Mouse (Mus musculus): Measurements from ENCODE around the gene Usf2.
A peak's percentile ranks its signal among the peaks of the same experiment; 100 is the strongest.

The Usf2 gene

DNA sequence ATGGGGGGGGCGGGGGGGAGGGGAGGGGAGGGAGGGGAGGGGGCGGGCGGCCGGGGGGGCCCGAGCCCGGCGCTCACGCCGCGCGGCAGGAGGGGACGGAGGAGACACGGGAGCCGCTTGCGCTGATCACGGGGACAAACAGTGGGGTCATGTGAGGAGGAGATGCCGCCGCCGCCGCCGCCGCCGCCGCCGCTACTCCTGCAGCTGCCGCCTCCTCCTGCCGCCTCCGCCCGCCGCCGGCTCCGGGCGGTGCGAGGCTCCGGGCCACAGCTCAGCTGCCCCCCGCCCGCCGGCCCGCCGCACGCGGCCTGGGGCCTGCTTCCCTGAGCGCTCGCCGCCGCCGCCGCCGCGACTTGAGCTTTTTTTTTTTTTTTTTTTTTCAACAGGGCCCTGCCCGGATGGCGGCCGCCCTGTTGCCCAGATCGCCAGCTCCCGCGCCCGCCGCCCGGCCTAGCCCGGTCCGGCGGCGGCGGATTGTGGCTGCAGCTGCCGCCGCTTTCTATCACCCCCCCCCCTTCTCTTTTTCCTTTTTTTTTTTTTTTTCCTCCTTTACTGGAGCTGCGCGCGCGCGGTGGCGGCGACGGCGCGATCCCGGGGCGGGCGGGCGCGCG is at the start of gene Usf2:
Gene Usf2 (minus strand): TSS at position 48 of the 611 bp plus-strand sequence.
- DNase-seq: peak; percentile 83

DNA sequence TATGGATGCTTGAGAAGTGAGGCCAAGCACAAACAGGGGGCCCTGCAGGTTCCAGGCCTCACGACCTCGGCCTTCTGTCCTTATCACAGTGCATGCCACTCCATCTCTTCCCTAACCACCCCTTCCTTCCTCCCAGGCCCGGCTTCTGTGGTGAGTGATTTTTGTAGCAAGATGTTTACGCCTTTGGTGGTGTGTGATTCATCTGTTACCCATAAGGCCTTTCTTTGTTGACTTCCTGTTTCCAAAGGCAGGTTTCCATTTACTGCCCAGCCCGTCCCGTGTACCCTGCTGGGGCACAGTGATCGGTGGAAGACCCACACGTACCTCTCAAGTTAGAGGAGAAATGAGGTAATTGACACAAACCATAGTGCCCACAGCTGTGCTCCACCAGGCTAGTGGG is 46.0 kb upstream of the Usf2 start:
- no peak for DNase-seq

DNA sequence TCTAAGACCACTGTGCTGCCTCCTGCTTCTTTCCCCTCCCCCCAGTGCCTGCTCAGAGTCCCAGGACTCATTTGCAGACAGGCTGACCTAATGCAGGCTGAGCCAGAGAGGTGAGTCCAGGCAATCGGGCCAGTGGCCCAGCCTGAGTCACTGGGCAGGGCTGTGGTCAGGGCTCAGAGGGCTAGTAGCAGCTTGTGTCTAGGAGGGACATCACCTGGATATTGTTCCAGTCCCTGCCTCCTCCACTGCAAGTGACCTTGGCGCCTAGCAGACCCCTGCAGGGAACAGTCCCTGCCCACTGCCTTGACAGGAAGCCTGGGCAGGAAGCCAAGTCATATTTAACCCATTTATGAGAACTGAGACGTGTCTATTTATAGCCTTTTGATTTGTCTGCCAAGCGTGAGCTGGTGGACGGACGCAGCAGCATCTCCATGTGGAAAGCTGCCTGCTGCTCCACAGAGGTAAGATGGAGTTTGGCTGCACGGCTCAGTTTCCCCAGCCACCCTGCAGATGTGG is 44.0 kb upstream of the Usf2 start:
- DNase-seq: peak; percentile 26 to 31

DNA sequence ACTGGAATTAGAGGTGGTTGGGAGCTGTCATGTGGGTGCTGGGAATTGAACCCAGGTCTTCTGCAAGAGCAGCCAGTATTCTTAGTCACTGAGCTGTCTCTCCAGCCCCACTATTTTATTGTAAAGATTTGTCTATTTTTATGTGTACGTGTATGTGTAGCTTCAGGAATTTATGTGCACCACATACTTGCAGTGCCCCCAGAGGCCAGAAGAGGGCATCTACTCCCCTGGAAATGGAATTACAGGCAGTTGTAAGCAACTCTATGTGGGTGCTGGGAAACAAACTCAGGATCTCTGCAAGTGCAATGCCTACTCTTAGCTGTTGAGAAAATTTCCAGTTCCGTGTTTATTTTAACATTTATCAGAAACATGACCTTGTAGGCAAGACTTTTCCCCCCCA is 39.9 kb upstream of the Usf2 start:
- no peak for DNase-seq

DNA sequence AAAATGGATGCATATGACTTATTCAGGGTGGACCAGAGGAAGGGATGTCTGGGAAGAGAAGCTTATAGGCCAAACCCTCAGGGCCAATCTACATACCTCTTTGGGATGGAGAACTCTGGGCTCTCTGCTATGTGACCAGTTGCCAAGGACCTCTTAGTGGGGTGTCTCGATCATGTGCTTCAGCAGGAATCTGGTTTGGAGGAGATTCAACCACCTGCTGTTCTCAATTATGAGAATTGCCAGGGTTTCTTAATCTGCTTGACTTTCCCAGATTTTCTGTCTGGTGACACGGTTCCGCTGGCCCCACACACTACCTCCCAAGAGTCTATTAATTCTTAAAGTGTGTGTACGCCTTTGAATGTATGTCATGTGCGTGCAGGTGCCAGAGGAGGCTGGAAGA is 37.4 kb upstream of the Usf2 start:
- DNase-seq: no peak

DNA sequence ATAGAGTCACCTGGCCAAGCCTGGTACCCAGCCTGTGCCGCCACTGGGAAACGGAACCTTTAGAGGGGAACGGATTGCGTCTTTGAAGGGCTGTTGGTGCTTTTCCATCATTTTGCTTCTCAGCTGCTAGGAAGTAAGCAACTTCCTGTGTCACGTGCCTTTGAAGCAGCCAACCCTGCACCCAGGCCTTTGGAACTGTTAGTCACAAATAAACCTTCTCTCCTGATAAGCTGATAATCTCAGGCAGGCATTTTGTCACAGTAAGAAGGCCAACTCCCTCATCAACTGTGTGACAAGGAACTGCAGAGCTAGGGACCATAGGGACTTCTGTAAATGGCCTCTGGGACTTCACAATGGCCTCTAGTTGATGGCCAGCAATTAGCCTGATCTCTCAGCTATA is 35.5 kb upstream of the Usf2 start:
- no peak for DNase-seq

DNA sequence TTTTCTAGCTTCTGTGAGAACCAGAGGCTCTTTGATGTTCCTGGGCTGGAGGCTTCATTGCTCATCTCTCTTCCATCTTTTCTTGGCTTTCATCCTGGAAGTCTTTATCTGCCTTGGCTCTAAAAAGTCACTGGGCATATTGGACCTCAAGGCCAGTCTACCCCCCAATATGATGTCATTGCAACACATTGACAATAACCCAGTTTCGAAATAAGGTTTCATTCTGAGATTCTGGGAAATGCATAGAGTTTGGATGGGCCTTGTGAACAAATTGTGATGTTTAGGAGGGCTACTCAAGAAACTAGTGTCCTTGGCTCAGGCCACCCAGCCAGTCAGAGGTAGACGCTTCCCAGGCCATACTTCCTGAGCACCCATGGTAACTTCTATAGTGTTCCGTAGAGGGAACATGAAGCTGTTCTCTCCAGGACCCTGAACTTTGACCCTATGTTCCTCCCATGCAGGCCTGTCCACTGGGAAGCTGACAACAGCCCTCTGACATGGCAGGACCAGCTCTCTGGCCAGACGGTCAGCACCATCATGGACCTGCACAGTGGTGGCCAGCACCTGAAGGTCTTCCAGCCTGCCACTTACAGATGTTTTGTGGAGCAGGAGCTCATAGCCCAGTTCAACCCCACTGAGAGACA is 32.0 kb upstream of the Usf2 start:
- DNase-seq: no peak

DNA sequence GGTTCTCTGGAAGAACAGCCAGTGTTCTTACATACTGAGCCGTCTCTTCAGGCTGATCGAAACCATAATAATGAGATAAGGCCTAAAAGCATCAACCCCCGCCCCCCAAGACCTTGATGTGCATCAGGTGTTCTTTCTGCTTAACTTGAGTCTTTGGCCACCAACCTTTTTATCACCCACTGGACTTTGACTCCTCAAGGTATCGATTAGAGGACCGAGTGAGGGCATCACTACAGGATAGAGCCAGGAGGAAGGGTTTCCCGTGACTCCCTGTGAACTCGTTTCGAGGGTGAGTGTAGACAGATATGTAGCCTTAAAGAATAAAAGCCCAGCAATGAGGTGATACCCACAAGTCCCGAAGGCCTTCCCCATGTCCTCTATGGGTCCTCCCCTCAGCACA is 28.8 kb upstream of the Usf2 start:
- no peak for DNase-seq

DNA sequence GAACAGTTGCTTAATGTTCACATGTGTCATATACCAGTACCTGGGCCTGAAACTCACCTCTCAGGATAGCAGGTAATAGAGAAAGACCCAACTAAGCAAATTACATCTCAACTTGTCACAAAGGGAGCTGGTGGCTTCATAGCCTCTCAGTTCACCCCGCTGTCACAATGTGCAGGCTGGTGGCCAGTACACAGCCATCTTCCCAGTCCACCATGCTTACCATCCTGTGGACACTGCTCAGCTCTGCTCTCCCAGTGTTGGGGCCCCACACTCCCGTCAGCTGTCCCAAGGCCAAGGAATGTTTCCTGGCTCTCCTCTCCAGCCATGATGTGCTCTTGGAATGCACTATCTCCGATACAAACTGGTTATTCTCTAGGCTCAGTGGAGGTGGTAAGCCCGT is 25.1 kb upstream of the Usf2 start:
- DNase-seq: no peak

DNA sequence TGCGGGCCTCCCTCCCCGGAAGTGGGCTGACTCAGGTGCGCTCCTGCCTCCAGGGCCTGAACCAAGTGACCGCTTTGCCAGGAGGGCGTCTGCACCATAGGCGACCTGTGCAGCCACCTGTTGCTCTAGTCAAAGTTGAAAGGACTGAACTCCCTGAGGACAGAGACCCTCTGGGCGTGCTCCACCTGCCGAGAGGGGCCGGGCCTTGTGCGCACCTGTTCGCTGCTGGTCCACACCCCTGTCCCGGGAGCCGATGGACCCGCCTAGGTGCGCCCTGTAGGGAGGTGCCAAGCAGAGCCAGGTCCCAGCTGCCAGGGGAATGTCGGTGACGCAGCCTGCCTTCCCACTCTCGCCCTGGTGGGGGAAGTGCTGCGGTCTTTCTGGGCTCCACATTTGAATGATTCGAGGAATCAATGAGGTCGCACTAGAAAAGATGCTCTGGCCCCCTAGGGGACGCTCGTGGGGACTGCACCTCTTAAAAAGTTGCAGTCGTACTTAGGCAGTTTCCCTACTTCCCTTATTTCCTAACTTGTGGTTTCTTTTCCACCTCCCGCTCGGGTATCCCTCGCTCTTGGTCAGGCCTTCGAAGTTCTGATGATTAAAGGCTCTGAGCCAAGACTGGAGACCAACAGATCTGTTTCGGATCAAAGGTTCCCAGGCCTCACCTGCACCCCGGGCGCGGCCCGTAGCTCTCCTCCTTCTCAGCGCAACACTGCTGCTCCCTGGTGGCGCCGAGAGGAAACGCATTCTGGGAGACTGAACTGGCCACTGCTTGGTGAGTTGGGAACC is 17.1 kb upstream of the Usf2 start, which contains the start of gene Fam187b:
Gene Fam187b (plus strand): TSS at position 290 of the 789 bp plus-strand sequence.
- DNase-seq: peak; percentile 85 to 88

DNA sequence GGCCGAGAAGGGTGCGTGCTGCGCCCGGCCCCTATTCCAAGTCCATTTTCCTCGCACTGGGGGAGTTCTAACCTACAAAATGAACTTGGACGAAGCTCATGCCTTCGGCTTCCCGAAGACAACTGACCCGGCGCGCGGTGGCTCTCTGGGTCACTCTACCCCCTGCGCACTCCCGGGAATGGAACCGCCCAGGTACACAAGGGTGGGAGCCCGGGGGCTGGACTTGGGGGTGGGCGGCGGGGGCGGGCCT is 16.6 kb upstream of the Usf2 start, which contains the start of gene Lsr:
Gene Lsr (minus strand): TSS at position 214 of the 250 bp plus-strand sequence.
- DNase-seq: no peak

DNA sequence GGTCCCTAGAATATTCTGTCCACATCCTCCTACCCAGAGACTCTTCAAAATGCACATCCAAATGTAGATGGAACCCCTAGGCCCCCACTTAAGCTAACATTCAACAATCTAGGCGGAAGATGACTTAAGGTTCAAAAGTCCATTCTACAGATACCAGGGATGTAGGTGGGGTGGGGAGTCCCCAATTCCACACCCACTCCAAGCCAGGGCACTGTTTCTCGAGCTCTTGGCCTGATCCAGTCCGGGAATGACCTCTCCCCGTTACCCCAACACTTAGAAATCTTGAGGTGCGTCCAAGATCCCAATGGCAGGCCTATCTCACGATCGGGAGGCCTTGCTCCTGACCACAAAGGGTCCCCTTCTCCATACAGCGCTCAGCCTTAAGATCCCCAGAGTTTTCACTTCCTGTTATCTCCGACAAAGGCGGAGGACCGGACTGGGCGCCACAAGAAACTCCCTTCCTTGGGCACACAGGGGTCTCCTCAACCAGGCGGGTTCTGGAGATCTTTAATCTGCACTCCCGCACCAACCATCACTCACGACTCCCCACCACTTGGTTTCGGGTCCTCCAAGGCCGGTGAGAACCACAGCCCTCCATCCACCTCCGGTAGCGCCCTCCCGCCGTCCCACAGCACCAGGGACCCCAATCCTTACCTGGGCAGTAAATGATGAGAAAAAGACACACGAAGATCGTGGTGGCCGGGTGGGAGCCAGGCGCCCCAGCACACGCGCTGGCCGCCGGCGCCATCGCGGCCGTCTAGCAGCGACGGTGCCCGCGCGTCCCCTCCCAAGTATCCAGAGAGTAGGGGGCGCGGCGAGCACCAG is 16.0 kb upstream of the Usf2 start:
- DNase-seq: no peak

DNA sequence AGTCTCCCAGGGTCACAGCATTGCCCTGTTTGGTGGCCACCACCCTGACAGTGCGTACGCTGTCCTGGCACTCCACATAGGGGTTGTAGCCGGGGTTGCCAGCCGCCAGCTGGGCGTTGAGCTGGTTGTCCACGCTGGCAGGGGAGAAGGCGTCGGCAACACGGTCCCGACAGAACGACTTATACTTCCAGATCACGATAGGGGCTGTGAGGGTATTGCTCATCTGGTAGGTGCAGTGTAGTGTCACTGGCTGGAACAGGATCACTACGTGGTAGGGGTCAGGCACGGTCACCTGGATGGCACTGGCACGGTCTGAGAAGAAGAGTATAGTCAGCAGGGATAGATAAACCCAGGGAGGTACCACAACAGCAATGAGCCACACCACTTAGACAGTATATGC is 15.3 kb upstream of the Usf2 start:
- DNase-seq: no peak

DNA sequence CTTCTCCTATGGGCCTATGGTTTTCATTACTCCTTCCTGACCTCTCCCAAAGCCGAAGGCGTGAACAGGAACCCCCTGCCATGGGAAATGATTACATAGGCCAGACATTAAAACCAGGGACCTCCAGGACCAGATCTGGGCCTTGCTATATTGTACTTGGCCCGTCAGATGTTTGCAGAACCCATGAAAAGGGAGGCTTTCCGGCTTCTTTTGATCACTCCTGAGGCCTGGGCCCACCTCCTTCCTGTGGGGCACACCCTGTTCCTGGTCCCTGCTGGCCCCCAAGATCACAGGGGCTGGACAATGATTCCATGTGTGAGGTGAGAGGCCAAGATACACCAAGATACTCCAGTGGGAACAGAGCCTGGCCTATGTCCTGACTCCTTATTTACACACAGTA is 12.6 kb upstream of the Usf2 start:
- DNase-seq: no peak

DNA sequence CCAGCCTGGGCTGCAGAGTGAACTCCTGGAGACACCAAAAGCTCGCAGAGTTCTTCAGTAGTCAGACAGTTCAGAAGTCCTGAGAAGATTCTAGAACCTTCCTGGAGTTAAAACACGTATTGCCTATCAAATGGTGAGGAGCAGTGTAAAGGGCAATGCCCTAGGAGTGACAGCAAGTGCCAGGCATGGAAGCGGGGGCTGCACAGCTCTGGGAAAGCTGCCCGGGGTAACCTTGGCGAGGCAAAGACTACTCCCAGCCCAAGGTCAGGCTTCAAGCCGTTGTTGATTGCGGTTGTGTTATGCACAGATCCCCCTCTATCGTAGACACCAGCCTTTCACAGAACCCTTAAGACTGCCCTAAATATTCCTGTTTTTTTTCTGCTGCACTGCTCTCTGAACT is 12.0 kb upstream of the Usf2 start:
- no peak for DNase-seq

DNA sequence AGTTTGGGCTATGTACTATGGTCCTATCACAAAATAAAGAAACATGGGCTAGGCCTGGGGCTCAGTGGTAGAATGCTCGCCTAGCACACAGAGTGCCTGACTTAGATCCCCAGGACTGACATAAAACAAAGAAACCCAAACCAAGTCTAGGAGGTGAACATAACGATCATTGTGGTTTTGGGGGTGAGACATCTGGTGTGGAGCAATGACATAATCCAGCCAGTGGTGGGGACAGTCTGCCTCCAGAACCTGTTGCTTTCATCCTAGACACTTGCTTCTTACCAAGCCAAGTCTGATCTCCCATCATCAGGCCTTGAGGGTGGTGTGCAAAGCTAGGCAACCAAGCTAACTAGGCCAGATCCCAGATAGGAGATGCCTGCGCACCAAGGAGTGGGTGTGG is 10.1 kb upstream of the Usf2 start:
- no peak for DNase-seq

DNA sequence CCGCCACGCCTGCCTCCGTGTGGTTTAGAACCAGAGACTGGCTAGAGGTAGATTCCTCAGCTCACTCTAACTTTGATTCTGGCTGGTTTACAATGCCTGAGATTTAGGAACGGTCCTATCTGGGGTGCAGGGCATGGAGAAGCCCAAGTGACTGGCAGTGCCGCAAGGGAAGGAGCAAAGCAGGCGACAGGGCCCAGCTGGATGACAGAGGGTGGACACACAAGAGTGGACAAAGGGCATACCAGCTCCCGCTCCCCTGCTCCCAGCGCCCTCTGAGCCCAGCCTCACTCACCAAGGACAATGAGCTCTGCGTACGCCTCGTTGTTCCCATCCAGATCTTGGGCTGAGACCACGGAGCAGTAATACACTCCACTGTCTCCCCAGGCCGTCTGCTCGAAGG is 9.1 kb upstream of the Usf2 start:
- DNase-seq: no peak

DNA sequence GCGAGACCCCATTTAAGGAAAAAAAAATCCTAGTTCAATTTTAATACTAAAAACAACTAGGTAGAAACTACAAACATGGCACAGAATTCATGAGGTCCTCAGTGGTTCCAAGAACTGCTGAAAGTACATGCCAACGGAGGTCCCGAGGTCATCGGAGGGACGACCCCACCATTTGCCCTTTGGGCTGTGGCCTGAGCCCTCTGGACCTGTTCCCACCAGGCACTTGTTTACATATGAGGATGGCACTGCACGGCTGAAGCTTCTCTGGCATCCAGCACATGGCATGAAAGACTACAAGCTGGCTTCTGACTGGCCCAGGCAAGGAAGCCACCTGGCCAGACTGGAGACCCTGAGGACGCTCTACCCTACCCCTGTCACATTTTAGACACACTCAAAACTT is 7.8 kb upstream of the Usf2 start:
- no peak for DNase-seq

DNA sequence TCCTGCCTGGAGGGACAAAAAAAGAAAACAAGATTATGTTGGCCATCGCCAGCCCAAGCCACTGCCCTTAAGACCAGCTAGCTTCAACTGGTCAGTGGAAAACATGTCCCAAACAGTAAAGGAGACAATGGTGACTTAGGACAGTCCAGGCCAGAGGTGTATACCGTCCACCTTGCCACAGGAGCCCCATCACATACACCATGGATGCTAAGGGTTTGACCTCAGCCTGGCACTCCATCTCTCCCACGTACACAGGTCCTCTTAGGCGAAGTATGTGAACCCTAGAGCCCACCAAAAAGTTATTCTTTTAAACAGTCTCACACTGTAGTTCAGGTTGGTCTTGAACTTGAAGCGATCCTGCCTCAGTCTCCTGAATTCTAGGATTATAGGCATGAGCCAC is 6.3 kb upstream of the Usf2 start:
- no peak for DNase-seq

DNA sequence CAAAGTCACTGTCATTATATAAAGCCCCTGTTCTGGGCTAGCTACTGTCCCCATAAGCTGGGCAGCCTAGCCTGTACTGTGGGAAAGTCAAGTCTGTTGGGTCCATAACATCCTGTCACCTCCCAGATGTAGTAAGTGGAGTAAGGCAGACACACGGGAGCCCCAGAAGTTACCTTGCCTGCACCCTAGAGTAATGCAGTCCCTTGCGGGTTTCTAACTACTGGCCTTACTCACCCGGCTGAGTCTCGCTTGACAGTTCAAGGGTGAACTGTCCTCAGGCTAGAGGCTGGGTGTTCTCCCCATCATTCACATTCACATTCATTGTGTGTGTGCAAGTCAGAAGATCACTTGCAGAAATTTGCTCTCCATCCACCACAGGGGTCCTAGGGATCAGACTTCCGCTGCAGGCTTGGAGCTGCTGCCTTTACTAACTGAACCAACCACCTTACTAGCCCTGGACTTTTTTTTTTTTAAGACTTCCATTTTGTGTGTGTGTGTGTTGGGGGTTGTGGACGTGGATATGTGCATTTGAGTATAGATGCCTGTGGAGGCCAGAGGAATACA is 3.3 kb upstream of the Usf2 start:
- no peak for DNase-seq

DNA sequence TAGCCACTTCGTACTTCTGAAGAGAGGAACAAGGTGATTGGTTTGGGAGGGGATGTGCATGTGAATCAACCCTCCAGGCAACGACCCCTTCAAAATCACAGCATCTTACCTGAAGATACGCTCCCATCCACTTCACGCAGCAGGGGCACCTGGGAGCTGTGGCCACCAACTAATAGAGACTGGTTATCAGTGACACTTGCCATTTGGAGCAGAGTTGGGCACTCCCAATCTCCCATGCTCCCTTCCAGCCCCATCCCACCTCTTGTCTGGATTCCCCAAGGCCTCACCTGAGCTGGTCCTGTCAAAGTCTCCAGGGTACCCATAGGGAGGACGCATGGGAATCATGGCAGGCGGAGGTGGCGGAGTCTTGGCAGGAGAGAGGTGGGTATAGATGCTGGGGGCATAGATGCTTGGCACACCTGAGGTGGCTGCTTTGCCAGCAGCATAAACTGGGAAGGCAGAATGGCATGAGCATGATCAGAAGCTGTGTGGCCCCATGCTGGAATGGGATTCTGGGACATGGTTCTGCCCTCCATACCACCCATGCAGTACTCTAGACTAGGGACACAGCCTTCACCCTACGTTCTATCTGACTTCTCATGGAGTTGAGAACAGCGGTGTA is 2.4 kb upstream of the Usf2 start:
- no peak for DNase-seq

DNA sequence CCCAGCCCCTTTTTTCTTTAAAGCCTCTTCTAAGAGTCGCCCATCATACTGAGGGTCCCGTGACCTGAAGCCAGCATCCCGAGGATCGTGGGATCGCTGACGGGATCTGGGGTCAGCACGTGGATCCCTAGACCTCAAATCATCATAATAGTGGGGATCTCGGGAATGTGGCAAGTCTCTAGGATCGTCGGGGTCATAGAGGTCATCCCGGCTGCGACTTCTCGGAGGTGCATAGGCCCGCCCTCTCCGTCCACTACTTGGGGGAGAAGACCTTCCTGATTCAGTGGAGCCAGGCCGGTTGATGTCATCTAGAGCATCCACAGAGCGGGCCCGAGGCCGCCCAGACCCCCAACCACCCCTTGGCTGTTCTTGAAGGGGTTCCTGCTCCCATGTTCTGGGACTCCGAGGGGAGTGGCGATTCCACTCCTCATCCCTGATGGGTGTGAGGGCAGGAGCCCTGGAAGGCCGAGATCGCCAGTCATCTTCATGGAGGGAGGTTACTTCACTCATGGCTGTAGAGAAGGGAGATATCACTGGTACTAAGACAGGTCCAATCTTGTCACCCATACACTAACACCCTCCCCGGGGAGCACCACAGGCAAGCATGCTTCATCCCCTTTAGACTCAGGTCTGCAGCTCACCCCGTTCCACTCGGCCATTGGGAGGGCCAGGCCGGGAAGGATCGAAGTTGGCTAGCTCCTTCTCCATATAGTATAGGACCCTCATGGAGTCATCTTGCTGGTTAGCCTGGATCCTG is 1.7 kb upstream of the Usf2 start:
- peak; percentile 33 to 36 for DNase-seq

Measured in cerebellum, adult 18-20 months (tissue).